Mouse (Mus musculus): ENCODE measurements around the gene Ngrn.

GRCm38 (mm10) chr7:80301522-80301921 is 40.5 kb downstream of the Ngrn start:
- TF ChIP-seq CTCF (IDR thresholded peaks at IDR 0.05; ENCODE audit: borderline replicate concordance, insufficient read depth, low read depth, low read length) (no peak), POLR2A (IDR thresholded peaks at IDR 0.05; ENCODE audit: borderline replicate concordance, insufficient read depth, low read length) (no peak)

Measured in cerebellum, adult 2 months (tissue).